Mouse (Mus musculus): ENCODE results near the gene Zfp358. TPM values are rescaled to one million over a fixed set of nuclear protein-coding genes. Genes with fewer than 3 reads are reported as not detected.
A peak's percentile ranks its signal among the peaks of the same experiment; 100 is the strongest.

Gene Zfp358
- total RNA-seq, 1 experiment from 2014 or later, result 8.3 TPM

GRCm38 (mm10) chr8:3496428-3496748, 3.5 kb downstream of the Zfp358 start:
- no peak for ATAC-seq (replicated peaks; ENCODE audit: low read depth, poor library complexity, severe bottlenecking)

GRCm38 (mm10) chr8:3498583-3498982, 5.6 kb downstream of the Zfp358 start:
- no peak for ATAC-seq (replicated peaks; ENCODE audit: low read depth, poor library complexity, severe bottlenecking)

DNA sequence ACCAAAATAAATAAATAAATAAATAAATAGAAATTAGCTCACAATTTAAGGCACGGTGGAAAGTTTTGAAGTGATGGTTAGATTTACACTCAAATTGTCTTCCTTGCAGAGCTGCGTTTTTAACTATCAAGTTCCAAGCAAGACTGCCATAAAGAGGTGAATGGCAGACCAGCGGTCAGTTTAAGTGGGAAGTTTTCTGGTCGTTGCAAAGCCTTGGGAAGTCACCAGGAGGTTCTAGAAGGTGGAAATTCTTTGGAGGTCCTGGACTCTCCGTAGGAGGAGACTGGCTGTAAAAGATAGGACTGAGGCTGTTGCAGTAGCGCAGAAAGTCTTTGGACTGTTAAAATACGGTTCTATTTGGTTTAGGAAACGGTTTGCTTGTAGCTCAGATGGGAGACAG, 6.8 kb downstream of the Zfp358 start:
- ATAC-seq (replicated peaks; ENCODE audit: low read depth, poor library complexity, severe bottlenecking), result peak; percentile 20

DNA sequence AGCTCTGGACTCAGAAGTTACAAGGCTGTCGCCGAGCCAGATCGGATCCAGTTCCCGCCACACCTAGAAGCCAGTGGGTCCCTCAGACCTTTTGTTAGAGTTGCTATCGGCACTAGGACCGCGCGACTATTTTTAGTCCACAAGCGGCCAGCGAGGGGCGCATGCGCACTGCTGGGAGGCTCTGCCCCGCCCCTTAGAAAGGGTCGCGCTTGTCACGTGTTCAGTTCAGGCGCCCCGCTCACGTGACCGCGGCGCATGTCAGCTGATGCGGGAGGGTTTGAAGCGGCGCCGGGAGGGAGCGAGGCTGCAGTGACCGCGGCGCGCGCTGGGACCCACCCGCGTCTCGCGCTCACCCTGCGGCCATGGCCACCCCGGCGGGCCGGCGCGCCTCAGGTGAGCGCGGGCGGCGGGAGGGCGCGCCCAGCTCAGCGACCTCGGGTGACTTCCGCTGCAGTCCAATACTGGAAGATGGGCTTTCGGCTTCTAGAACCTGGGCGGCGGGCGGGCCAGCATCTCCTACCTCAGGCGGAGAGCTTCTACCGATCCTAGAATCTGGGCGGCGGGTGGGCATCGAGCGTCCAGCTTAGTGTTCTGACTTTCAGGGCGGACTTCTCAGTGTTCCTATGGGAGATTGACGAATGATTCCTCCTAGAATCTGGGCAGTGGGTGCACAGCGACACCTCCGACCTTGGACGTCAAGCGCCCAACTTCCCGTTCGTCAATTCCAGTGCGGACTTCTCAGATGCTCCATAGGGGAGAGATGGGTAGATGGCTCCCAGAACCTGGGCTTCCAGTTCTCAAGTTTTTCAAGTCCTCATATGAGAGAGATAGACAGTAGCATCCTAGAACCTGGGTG, 7.5 kb downstream of the Zfp358 start, which contains the start of gene Mcoln1:
Mcoln1 (plus strand) TSS at position 223 of the 856 bp plus-strand sequence.
- ATAC-seq (replicated peaks; ENCODE audit: low read depth, poor library complexity, severe bottlenecking), result peak; percentile 87

GRCm38 (mm10) chr8:3502217-3502616, 9.3 kb downstream of the Zfp358 start:
- no peak for ATAC-seq (replicated peaks; ENCODE audit: low read depth, poor library complexity, severe bottlenecking)

- no peak for ATAC-seq (replicated peaks; ENCODE audit: low read depth, poor library complexity, severe bottlenecking)
Observed at GRCm38 (mm10) chr8:3507979-3508754, 15.2 kb downstream of the Zfp358 start.

- no peak for ATAC-seq (replicated peaks; ENCODE audit: low read depth, poor library complexity, severe bottlenecking)
Observed at GRCm38 (mm10) chr8:3514681-3515247, 21.8 kb downstream of the Zfp358 start.

DNA sequence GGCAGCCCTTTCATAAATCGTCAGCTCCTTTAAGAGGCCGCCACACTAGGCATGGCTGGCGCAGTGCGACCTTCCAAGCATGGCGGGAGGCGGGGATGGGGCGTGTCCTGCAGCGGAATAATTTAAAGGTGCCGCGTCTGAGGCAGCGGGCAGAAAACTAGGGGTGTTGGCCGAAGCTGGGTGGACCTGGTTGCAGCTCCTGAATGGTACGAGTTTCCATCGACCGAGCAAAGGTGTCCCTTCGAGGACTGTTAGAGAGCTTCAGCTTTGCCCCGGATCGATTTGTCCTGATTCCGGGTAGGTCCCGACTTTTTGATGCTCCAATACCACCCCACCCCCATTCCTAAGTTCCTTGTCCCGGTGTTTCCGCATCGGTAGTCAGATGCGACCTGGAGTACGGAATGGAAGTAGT, 22.3 kb downstream of the Zfp358 start, which contains the start of gene Pnpla6:
Pnpla6 (plus strand) TSS at position 125 of the 412 bp plus-strand sequence.
- ATAC-seq (replicated peaks; ENCODE audit: low read depth, poor library complexity, severe bottlenecking), result peak; percentile 70

DNA sequence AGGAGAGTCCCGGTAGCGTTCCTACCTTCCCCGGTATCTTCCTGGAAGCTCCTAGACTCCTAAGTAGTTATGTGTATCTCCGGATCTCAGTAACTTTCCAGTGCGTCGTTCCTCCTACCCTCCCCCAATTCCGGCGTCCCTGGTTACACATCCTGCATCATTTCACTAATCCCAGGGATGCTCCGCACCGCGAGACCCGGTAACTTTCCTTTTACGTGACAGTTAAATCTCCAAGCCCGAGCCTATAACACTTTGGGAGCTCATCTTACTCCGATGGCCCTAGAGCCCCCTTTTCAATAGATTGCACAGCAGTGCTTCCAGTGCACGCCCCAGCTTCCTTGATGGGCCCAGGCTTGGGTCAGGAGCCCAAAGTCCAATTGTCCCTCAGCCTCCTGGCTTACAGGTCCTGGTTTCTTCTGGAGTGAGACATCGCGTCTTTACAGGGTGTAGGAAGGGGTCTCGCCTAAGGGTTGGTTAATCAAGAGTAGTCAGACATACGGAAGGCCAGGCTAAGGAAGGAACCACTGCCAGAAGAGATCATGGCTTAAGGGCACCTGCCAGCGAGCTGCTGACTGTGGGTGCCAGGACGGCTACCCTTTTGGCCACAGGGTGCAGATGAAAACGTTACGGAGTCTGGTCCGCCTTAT, 23.0 kb downstream of the Zfp358 start:
- peak; percentile 6 for ATAC-seq (replicated peaks; ENCODE audit: low read depth, poor library complexity, severe bottlenecking)

GRCm38 (mm10) chr8:3516450-3517116, 23.6 kb downstream of the Zfp358 start:
- ATAC-seq (replicated peaks; ENCODE audit: low read depth, poor library complexity, severe bottlenecking), result peak; percentile 80

DNA sequence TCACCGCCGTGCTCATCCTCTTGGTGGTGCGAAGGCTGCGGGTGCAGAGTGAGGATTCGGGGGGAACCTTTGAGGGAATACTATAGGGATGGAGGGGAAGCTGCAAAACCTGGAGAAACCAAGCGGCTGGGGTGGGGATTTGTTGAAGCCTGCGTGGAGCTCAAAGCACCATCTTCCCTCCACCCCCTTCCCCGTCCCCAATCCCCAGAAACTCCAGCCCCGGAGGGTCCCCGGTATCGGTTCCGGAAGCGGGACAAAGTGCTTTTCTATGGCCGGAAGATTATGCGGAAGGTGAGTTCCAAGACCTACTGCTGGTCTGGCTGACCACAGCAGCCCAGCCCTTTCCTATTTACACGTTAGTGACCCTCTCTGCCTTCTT, 24.2 kb downstream of the Zfp358 start:
- ATAC-seq (replicated peaks; ENCODE audit: low read depth, poor library complexity, severe bottlenecking), result peak; percentile 6; the same call in 1 of the 2 replicates

GRCm38 (mm10) chr8:3522007-3522697, 29.2 kb downstream of the Zfp358 start:
- ATAC-seq (replicated peaks; ENCODE audit: low read depth, poor library complexity, severe bottlenecking), result peak; percentile 88

- peak; percentile 52; the same call in 1 of the 2 replicates for ATAC-seq (replicated peaks; ENCODE audit: low read depth, poor library complexity, severe bottlenecking)
Observed at GRCm38 (mm10) chr8:3530816-3531215, 37.9 kb downstream of the Zfp358 start.

DNA sequence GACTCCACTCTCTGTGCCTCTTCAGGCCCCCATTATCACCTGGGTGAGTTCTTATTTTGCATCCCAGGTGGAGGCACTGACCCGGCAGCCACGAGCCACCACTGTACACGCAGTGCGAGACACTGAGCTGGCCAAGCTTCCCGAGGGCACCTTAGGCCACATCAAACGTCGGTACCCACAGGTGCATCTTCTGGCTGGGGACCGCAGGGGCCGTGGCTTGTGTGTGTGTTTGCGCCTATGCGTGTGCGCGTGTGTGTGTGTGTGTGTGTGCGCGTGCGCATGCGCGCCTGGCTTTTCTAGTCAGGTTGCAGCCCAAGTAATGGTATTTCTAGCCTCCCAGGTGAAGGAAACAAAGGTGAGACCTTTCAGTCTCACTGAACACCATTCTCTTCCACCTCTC, 39.0 kb downstream of the Zfp358 start:
- no peak for ATAC-seq (replicated peaks; ENCODE audit: low read depth, poor library complexity, severe bottlenecking)

- peak; percentile 80 for ATAC-seq (replicated peaks; ENCODE audit: low read depth, poor library complexity, severe bottlenecking)
Observed at GRCm38 (mm10) chr8:3536053-3536841, 43.3 kb downstream of the Zfp358 start.

- no peak for ATAC-seq (replicated peaks; ENCODE audit: low read depth, poor library complexity, severe bottlenecking)
Observed at GRCm38 (mm10) chr8:3536940-3537339, 44.0 kb downstream of the Zfp358 start.

GRCm38 (mm10) chr8:3537666-3538065, 44.7 kb downstream of the Zfp358 start:
- no peak for ATAC-seq (replicated peaks; ENCODE audit: low read depth, poor library complexity, severe bottlenecking)

GRCm38 (mm10) chr8:3539146-3539545, 46.2 kb downstream of the Zfp358 start:
- no peak for ATAC-seq (replicated peaks; ENCODE audit: low read depth, poor library complexity, severe bottlenecking)
